Mouse (Mus musculus) CD4-positive naive resting alpha-beta T cell, adult 57 days (primary cell): Measurements from ENCODE around the gene Scgb1b30. TPM values are rescaled to one million over a fixed set of nuclear protein-coding genes. Genes with fewer than 3 reads are reported as not detected.

Experiments
- total RNA-seq: library from RNA; stranded (reverse); gene quantifications from one replicate; pipeline ENCODE4 v1.2.4, GENCODE M21; 2023

Gene Scgb1b30
- not detected for total RNA-seq

DNA sequence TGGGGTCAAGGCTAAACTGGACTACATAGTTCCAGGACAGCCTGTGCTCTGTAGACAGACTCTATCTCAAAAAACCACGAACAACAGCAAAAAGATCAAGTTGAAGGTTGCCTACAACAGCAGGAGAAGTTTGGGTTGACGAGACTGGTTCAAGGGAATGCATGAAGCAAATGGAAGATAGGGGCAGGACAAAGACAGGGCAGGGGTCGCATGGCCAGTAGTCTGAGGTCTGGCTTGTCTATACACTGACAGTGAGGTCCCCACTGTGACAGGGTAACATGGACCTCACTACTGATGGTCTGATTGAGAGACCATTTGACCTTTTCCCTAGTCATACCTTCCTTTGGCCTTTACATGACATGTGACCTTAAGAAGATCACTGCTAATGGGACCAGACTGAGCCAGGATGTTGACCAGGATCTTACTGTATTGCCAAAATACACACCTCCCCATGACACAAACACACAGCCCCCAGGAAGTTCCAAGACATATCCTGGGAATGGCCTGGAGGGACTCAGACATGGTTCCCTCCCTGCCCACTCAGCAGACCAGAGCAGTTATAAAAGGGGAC, at the start of gene Scgb1b30:
TSS of gene Scgb1b30 (plus strand) at position 521 of the 571 bp plus-strand sequence.

DNA sequence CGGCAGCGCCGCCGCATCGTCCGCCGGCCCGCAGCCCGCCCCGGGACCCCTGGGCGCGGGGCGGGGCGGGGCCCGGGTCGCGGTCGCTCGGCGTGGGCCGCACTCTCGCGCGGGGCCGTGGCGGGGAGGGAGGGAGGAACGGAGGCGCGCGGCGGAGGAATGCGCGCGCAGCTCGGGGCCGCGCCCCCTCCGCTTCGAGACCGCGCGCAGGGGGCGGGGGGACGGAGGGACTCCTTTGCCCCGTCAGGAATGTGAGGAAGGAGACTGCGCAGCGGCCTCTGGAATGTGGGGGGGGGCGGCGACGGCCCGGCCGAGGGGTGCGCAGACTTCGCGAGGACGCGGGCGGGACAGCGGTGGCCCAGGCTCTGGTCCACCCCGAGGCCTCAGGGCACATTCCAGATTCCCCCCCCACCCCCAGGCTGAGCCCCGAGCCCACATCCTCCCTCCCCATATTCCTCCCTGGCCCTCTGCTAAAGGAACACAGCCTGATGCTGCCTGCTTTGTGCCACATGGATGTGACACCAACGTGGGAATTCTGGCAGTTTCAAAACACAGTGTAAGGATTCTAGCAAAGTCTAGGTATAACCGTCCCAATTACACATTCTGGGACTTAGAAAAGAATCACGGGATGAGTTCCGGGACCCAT, 38.0 kb downstream of the Scgb1b30 start, which contains the start of gene Wtip:
TSS of gene Wtip (minus strand) at position 152 of the 646 bp plus-strand sequence.

Other genes with a start within 250 kb of the Scgb1b30 start
- not detected for gene Scgb2b26, start 150.4 kb upstream of the Scgb1b30 start, total RNA-seq
- not detected for gene Scgb2b27, start 81.5 kb upstream of the Scgb1b30 start, total RNA-seq
- gene Scgb1b27, start 73.9 kb upstream of the Scgb1b30 start, total RNA-seq = not detected
- gene Wtip, start 37.8 kb downstream of the Scgb1b30 start, total RNA-seq = not detected
- gene Uba2, start 74.2 kb downstream of the Scgb1b30 start, total RNA-seq = 76.4 TPM
- gene Pdcd2l, start 101.2 kb downstream of the Scgb1b30 start, total RNA-seq = 27.7 TPM
- gene Gpi1, start 134.9 kb downstream of the Scgb1b30 start, total RNA-seq = 268 TPM
- not detected for gene Gm6096, start 155.6 kb downstream of the Scgb1b30 start, total RNA-seq
- 43.4 TPM for gene 4931406P16Rik, start 218.1 kb downstream of the Scgb1b30 start, total RNA-seq